Mouse (Mus musculus): Measurements from ENCODE around the gene Car3. TPM values are rescaled to one million over a fixed set of nuclear protein-coding genes. Genes with fewer than 3 reads are reported as not detected.

The Car3 gene
- total RNA-seq, 2 experiments from 2014 or later, result 1,123 to 3,019 TPM

DNA sequence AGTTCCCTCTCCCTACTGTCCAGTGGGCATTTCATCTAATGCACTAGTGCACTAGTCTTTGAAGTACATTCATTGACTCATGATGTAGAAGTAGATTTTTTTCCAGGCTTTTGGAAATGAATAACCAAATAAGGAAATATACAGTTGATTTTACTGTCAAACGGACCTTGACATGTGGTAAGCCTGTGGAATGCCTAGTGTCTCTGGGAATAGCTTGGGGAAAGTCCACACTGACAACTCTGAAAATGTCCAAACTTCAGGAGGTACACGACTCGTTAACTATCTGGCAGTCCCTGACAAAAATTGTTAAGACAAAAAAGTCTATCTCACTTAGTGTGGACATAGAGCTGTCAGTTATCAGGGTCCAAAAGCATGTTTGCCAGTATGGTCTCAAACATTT lies 40.9 kb downstream of the Car3 start:
- DNase-seq (ENCODE audit: low spot score in 2 of 2), result no peak

DNA sequence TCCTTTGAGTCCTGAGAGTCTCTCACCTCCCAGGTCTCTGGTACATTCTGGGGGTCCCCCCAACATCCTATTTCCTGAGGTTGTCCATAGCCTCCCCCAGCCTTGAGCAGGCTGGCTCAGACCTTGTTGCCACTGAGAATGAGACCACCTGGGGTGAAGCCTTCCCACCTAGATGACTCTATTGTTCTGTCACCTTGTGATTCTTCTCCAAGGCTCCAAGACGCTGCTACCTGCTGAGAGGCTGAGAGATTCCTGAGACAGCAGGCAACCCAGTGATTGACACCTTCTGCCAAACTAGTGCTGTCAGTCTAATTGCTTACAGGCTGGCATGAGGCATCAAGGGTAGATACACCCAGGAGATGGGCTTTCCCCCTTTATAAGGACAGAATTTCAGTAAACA lies 44.0 kb downstream of the Car3 start:
- no peak for DNase-seq (ENCODE audit: low spot score in 2 of 2)

DNA sequence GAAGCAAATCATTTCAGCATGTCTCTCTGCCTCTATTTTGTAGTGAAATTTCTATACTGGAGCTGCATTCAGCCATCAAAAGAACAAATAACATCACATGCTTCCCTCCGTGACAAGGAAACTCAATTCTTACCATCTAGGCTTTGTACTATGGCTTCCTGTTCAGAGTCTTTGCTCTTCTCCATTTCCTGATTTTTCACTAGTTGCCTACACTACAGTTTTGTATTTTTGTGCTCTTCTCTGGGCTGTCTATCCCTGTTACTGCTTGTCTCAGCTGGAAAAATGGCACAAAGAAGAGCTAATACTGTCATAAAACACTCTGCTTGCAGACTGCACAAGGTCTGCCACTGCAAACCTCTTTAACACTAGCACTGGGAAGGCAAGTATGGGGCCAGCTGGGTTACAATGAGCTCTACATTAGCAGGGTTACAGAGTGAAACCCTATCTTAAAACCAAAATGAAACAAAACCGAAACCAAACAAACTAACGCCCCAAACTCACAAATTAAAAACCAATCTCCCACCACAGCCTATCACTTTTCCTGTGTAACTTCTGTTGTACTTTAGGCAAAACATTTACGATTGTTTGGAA lies 48.8 kb downstream of the Car3 start:
- no peak for DNase-seq (ENCODE audit: low spot score in 2 of 2)

DNA sequence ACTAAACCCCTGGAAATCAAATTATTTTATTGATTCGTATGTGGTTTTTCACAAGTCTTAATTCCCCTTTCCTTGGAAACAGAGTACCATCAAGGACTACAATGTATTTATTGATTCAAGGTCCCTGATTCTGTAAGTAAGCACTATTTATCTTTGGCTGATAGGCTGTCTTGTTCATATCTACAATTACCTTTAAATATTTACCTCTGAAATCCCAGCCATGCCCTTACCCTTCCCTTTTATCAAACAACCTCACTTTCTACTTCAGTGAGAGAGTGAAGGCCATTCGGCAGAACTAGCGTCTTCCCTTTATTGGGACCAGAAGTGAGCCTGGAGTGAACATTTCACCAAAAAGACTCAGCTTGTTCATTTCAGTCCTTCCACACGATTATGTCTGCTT lies 50.5 kb downstream of the Car3 start:
- DNase-seq (ENCODE audit: low spot score in 2 of 2), result no peak

DNA sequence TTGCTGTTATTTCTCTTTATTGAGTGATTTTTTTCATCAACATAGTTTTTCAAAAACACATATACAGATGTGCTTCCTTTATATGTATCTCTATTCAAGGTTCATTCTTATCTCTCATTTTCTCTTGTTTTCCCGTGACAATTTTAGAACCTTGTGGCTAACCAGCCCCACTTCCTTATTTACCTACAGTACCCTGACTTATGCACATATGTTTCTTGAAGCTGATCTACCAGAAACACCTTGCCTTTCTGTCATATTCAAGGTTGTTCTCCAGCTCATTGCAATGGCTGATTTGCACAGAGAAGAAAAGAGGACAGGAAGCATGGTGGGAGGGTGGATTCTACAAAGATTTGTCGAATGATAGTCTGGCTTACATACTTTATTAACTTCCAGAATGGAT lies 52.0 kb downstream of the Car3 start:
- DNase-seq (ENCODE audit: low spot score in 2 of 2), result no peak

DNA sequence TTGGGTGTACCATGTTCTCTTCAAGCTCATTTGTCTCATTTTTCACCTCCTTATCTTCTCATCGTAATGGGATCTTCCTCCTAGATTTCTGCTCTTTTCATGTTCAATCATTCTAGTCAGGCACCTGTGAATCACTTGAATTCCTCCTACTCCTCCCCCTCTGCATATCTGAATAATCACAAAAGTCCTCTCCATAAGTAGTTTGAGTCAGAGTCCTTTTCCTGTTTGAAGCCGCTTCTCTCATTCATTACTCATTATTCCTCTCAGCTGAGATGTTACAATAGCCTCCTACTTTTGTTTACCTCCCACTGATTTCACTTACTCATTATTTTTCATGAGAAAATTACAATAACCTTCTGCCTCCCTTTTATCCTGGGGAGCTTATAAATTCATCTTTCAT lies 53.9 kb downstream of the Car3 start:
- DNase-seq (ENCODE audit: low spot score in 2 of 2), result no peak

Other genes with a start within 250 kb of the Car3 start
- gene Car13, start 221.8 kb upstream of the Car3 start, total RNA-seq (2021), result 10 to 100 TPM; 11.6 to 15.9 TPM
- gene Car1, start 55.1 kb upstream of the Car3 start, total RNA-seq (2021), result not detected
- 10 to 100 TPM; 31.1 to 34.7 TPM for gene Car2, start 22.8 kb downstream of the Car3 start, total RNA-seq (2021)